Mouse (Mus musculus) stomach, embryonic 15.5 days (tissue): Measurements from ENCODE around the gene Elavl3. TPM values are rescaled to one million over a fixed set of nuclear protein-coding genes. Genes with fewer than 3 reads are reported as not detected.

ENCODE experiments used
- ATAC-seq: fragments of 200-750 bp; cut with Nextera tagmentation; 2 replicates; pipeline ENCODE4 v1.8.0; 2017; ENCODE audit warnings: low read depth, moderate number of reproducible peaks, moderate TSS enrichment; ENCODE audit not compliant: insufficient read depth, low FRiP score
- H3K27ac ChIP-seq: fragments of 300-500 bp; sonication (generic); 2 replicates; pipeline ENCODE4 v1.5.1; 2015; ENCODE audit warnings: mild to moderate bottlenecking, inconsistent platforms
- H3K27me3 ChIP-seq: fragments of 300-500 bp; sonication (generic); replicated peaks from 2 replicates; pipeline ENCODE4 v1.6.1; 2015; ENCODE audit warnings: inconsistent platforms
- H3K36me3 ChIP-seq: fragments of 300-500 bp; sonication (generic); 2 replicates; pipeline ENCODE4 v1.6.1; 2015; ENCODE audit warnings: inconsistent platforms
- H3K4me1 ChIP-seq: fragments of 300-500 bp; sonication (generic); 2 replicates; pipeline ENCODE4 v1.6.1; 2015; ENCODE audit warnings: inconsistent platforms
- H3K4me2 ChIP-seq: fragments of 300-500 bp; sonication (generic); 2 replicates; pipeline ENCODE4 v1.6.1; 2015; ENCODE audit warnings: mild to moderate bottlenecking, inconsistent platforms
- H3K4me3 ChIP-seq: fragments of 300-500 bp; sonication (generic); replicated peaks from 2 replicates; pipeline ENCODE4 v1.5.1; 2015; ENCODE audit warnings: inconsistent platforms
- H3K9ac ChIP-seq: fragments of 300-500 bp; sonication (generic); 2 replicates; pipeline ENCODE4 v1.6.1; 2015; ENCODE audit warnings: inconsistent platforms
- H3K9me3 ChIP-seq: fragments of 300-500 bp; sonication (generic); 2 replicates; pipeline ENCODE4 v1.6.1; 2016; ENCODE audit warnings: inconsistent platforms
- WGBS: fragments of 180-500 bp; shearing (Covaris S2); methylation state at CpG from one replicate; pipeline ENCODE4 v1.1.7; 2015; 5-methylcytosine and 5-hydroxymethylcytosine counted together
- polyA plus RNA-seq: library from polyadenylated mRNA; unstranded; fragments of >200 nt; fragmentation: Nextera tagmentation; extraction: Ambion mirVana; gene quantifications from 2 replicates; pipeline ENCODE4 v1.2.1, GENCODE M21; 2015

The Elavl3 gene
- polyA plus RNA-seq, 1 experiment from 2014 or later: 2.8 TPM

- ATAC-seq: no peak
- Histone ChIP-seq H3K36me3 (no peaks in the 10 kb centered on the region), H3K4me1 (no peaks in the 10 kb centered on the region), H3K4me2 (no peak overlapping the region), H3K27me3 (no peaks in the 10 kb centered on the region), H3K4me3 (no peak overlapping the region), H3K9ac (no peak overlapping the region), H3K27ac (no peak overlapping the region), H3K9me3 (no peaks in the 10 kb centered on the region)
- 51% methylated on average over 6 of the region's 6 CpGs for whole genome bisulfite sequencing
Observed at GRCm38 (mm10) chr9:22035300-22036044, 16.4 kb downstream of the Elavl3 start.

- Histone ChIP-seq H3K27ac (no peak overlapping the region), H3K27me3 (no peaks in the 10 kb centered on the region), H3K4me3 (no peak overlapping the region), H3K4me1 (no peaks in the 10 kb centered on the region), H3K36me3 (no peaks in the 10 kb centered on the region), H3K9me3 (no peaks in the 10 kb centered on the region), H3K9ac (no peak overlapping the region), H3K4me2 (no peak overlapping the region)
- WGBS: 91% methylated on average over 9 of the region's 9 CpGs
- no peak for ATAC-seq
Observed at GRCm38 (mm10) chr9:22030386-22030785, 21.4 kb downstream of the Elavl3 start.

GRCm38 (mm10) chr9:22028467-22028866, 23.4 kb downstream of the Elavl3 start:
- 46% methylated on average over 7 of the region's 7 CpGs for WGBS
- ATAC-seq: no peak
- H3K27ac ChIP-seq: no peak overlapping the region

GRCm38 (mm10) chr9:22024592-22024991, 27.2 kb downstream of the Elavl3 start:
- 49% methylated on average over 8 of the region's 8 CpGs for WGBS
- H3K9ac ChIP-seq: no peak overlapping the region
- no peak overlapping the region for H3K4me3 ChIP-seq
- no peak overlapping the region for H3K27ac ChIP-seq
- no peaks in the 10 kb centered on the region for H3K36me3 ChIP-seq
- H3K9me3 ChIP-seq: no peaks in the 10 kb centered on the region
- H3K4me1 ChIP-seq: no peaks in the 10 kb centered on the region
- no peak overlapping the region for H3K4me2 ChIP-seq
- ATAC-seq: no peak
- H3K27me3 ChIP-seq: no peaks in the 10 kb centered on the region

More at GRCm38 (mm10) chr9:22028467-22028866, 23.4 kb downstream of the Elavl3 start:
- Histone ChIP-seq H3K27me3 (no peaks in the 10 kb centered on the region), H3K4me1 (no peaks in the 10 kb centered on the region), H3K4me3 (no peak overlapping the region), H3K36me3 (no peaks in the 10 kb centered on the region), H3K9me3 (no peaks in the 10 kb centered on the region), H3K9ac (no peak overlapping the region), H3K4me2 (no peak overlapping the region)

- Histone ChIP-seq H3K4me1 (no peaks in the 10 kb centered on the region), H3K9ac (no peak overlapping the region), H3K27ac (no peak overlapping the region), H3K9me3 (no peaks in the 10 kb centered on the region), H3K36me3 (peaks cover 18% of the 10 kb centered on the region), H3K27me3 (no peaks in the 10 kb centered on the region), H3K4me2 (no peak overlapping the region), H3K4me3 (no peak overlapping the region)
- WGBS: 69% methylated on average over 7 of the region's 7 CpGs
- no peak for ATAC-seq
Observed at GRCm38 (mm10) chr9:22017208-22017825, 34.5 kb downstream of the Elavl3 start.

- no peak overlapping the region for H3K4me3 ChIP-seq
- WGBS: 63% methylated on average over 10 of the region's 10 CpGs
- no peaks in the 10 kb centered on the region for H3K27me3 ChIP-seq
- ATAC-seq: no peak
- peaks cover 28% of the 10 kb centered on the region for H3K36me3 ChIP-seq
- H3K4me2 ChIP-seq: no peak overlapping the region
- no peak overlapping the region for H3K27ac ChIP-seq
- H3K9me3 ChIP-seq: no peaks in the 10 kb centered on the region
- H3K9ac ChIP-seq: no peak overlapping the region
- no peaks in the 10 kb centered on the region for H3K4me1 ChIP-seq
Observed at GRCm38 (mm10) chr9:22016245-22016644, 35.6 kb downstream of the Elavl3 start.

GRCm38 (mm10) chr9:22012731-22013130, 39.1 kb downstream of the Elavl3 start:
- Histone ChIP-seq H3K36me3 (peaks cover 61% of the 10 kb centered on the region), H3K4me3 (no peak overlapping the region), H3K27me3 (no peaks in the 10 kb centered on the region), H3K9ac (no peak overlapping the region), H3K27ac (no peak overlapping the region), H3K4me1 (no peaks in the 10 kb centered on the region), H3K4me2 (no peak overlapping the region), H3K9me3 (no peaks in the 10 kb centered on the region)
- 93% methylated on average over 13 of the region's 13 CpGs for WGBS
- no peak for ATAC-seq

- H3K36me3 ChIP-seq: peaks cover 74% of the 10 kb centered on the region
- WGBS: 86% methylated on average over 5 of the region's 5 CpGs
- H3K4me3 ChIP-seq: no peak overlapping the region
- no peak overlapping the region for H3K27ac ChIP-seq
- no peak overlapping the region for H3K9ac ChIP-seq
- H3K4me1 ChIP-seq: no peaks in the 10 kb centered on the region
- no peak for ATAC-seq
- H3K9me3 ChIP-seq: no peaks in the 10 kb centered on the region
- no peak overlapping the region for H3K4me2 ChIP-seq
- H3K27me3 ChIP-seq: no peaks in the 10 kb centered on the region
Observed at GRCm38 (mm10) chr9:22011055-22011454, 40.8 kb downstream of the Elavl3 start.

GRCm38 (mm10) chr9:22004546-22004945, 47.3 kb downstream of the Elavl3 start:
- no peak for ATAC-seq
- WGBS: 87% methylated on average over 12 of the region's 12 CpGs
- Histone ChIP-seq H3K4me3 (no peak overlapping the region), H3K4me1 (peaks cover 22% of the 10 kb centered on the region), H3K27ac (no peak overlapping the region), H3K36me3 (peaks cover 38% of the 10 kb centered on the region), H3K4me2 (no peak overlapping the region), H3K9me3 (no peaks in the 10 kb centered on the region), H3K27me3 (no peaks in the 10 kb centered on the region), H3K9ac (no peak overlapping the region)

GRCm38 (mm10) chr9:22003163-22003554, 48.7 kb downstream of the Elavl3 start:
- H3K4me2 ChIP-seq: peak overlapping the region; percentile 84
- ATAC-seq: no peak
- peaks cover 22% of the 10 kb centered on the region for H3K4me1 ChIP-seq
- peak overlapping the region; percentile 74 for H3K4me3 ChIP-seq
- H3K36me3 ChIP-seq: peaks cover 25% of the 10 kb centered on the region; the same call in 1 of the 2 replicates
- peak overlapping the region; percentile 45; the same call in 1 of the 2 replicates for H3K9ac ChIP-seq
- peak overlapping the region; percentile 63 for H3K27ac ChIP-seq
- under 1% methylated on average over 18 of the region's 18 CpGs for WGBS
- H3K27me3 ChIP-seq: no peaks in the 10 kb centered on the region
- H3K9me3 ChIP-seq: no peaks in the 10 kb centered on the region

- H3K9me3 ChIP-seq: no peaks in the 10 kb centered on the region
- WGBS: 7% methylated on average over 57 of the region's 57 CpGs
- H3K9ac ChIP-seq: peak within 1 kb of the TSS; percentile 45; the same call in 1 of the 2 replicates
- peak within 1 kb of the TSS; percentile 84 for H3K4me2 ChIP-seq
- H3K4me3 ChIP-seq: peak within 1 kb of the TSS; percentile 74
- H3K36me3 ChIP-seq: peaks cover 20% of the 10 kb centered on the region; the same call in 1 of the 2 replicates
- peaks cover 22% of the 10 kb centered on the region for H3K4me1 ChIP-seq
- peak within 1 kb of the TSS; percentile 63 for H3K27ac ChIP-seq
- no peaks in the 10 kb centered on the region for H3K27me3 ChIP-seq
- peak; percentile 100 for ATAC-seq
Observed at GRCm38 (mm10) chr9:22002194-22003162, 49.3 kb downstream of the Elavl3 start, which contains the start of the genes Ccdc151 and Prkcsh. TSS of gene Ccdc151 (minus strand) at chr9:22002634. TSS of gene Prkcsh (plus strand) at chr9:22002806.
